Mouse (Mus musculus) brain, adult 2 months (tissue): ENCODE measurements around the gene Smad9.

Source experiments
- DNase-seq: peaks from one replicate; pipeline ENCODE4 v3.0.0; 2011; ENCODE audit warnings: low read depth, low spot score

The Smad9 gene

GRCm38 (mm10) chr3:54755145-54756041 is at the start of gene Smad9:
Gene Smad9, plus strand, starts transcription at chr3:54755582.
- DNase-seq = peak; percentile 85

GRCm38 (mm10) chr3:54708972-54709371 is 46.4 kb upstream of the Smad9 start:
- DNase-seq = no peak

GRCm38 (mm10) chr3:54714253-54714652 is 41.1 kb upstream of the Smad9 start, which contains the start of gene Gm21958:
Gene Gm21958, minus strand, starts transcription at chr3:54714353.
- DNase-seq = no peak

- DNase-seq = peak; percentile 85
These were observed 39.9 kb upstream of the Smad9 start for GRCm38 (mm10) chr3:54715461-54715860.

- no peak for DNase-seq
These were observed 38.0 kb upstream of the Smad9 start for GRCm38 (mm10) chr3:54717348-54717747.

DNA sequence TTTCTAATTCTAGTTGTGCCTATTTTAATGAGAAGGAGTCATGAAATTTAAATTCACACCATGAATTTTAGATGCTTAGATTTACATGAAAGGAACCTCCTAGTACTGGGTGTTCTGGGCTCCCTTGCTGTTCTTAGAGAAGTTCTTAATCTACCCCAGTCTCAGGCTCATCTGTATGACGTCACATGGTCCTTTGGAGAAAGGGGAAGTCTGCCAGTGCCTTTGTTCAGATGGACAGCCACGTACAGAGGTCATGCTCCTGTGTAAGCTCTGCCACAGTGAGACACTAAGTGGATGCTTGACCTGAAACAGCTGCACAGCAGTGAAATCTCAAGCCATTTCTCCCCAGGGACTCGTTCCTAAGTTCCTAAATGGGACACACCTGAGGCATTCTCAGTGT is 36.4 kb upstream of the Smad9 start:
- peak; percentile 25 for DNase-seq

- peak; percentile 29 for DNase-seq
These were observed 31.5 kb upstream of the Smad9 start for GRCm38 (mm10) chr3:54723741-54724500.

- DNase-seq = no peak
These were observed 30.0 kb upstream of the Smad9 start for GRCm38 (mm10) chr3:54725344-54725743.

DNA sequence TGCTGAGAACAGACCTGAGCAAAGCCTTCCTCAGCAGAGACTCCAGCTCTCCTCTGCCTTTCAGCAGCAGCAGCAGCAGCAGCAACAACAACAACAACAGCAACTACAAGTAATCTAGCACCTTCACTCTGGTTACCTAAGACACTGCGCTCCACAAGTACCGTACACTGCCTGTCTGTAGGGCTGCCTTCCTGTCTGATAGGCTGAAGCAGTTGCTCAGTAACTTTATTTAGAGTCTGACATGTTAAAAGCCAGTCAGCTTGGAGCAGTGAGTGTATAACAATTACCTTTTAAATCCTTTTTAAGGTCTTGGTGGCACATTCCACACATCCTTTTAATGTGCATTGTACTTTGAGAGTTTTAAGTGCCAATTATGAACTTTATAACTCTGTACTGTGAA is 27.8 kb upstream of the Smad9 start:
- no peak for DNase-seq

DNA sequence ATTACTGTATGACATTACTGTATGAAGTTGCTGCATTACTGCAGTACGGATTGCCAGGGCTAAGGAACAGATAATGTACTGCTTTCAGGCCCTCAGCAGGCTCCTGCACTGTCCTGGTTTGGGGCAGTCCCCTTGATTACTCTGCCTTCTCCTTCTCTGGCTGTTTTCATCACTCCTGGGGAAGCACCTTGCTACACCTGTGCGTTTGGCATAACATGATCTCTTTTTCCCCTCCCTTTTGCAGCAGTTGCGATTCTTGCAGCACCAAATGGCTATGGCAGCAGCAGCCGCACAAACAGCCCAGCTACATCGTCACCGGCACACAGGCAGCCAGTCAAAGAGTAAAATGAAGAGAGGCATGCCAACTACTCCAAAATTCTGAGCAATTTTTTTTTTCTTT is 27.3 kb upstream of the Smad9 start:
- DNase-seq = no peak

GRCm38 (mm10) chr3:54731626-54732150 is 23.7 kb upstream of the Smad9 start:
- DNase-seq = no peak

DNA sequence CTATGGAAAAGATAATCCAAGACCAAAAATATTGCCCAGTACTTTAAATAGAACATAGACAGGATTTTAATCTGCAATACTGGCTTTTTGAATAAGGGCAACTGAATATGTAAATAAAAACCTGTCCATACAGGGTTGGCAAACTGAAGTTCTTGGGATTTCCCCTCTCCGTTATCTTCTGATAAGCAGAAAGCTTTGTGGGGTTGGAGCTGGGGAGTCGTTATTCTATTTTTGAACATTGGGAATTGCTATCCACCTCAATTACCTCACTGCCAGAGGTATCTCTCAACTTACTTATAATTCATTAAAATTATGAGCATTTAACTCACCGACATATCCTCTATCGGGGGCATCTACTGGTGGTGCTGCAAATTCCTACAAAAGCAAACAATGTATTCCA is 23.0 kb upstream of the Smad9 start:
- DNase-seq = no peak

DNA sequence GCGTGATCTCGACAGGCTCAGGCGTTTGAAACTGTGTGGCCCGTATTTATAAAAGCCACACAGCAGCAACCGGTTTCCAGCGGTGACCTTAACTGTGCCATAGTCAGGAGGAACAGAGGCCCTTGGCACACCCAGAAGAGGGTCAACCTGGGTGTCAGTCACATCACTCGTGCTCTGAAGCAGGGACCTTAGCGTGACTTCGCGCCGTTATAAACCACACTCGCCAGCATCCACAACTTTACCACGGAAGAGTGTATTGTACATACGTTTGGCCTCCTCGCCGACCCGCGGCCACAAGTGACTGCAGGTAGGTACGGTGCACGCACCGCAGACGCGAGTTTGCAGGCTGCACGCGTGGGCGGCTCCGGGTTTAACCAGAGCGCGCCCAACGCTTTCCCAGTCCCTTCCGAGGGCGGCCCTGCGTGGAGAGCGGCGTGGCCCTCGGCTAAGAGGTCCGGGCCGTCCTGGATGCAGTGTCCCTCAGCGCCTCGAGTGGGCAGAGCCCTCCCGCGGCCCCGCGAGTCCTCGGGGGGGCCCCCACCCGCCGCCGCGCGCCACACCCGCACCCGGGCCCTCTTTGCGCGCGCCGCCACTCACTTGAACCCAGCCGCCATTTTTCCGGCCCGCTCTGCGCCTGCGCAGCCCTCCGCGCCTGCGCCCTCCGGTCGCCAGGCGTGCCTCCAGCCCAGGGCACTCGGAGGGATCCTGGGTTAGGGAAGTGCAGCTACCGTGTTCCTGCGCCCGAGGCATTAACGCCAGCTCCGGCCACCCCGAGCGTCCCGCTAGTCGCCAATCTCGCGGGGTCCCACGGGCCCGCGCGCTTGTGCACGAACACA is 20.8 kb upstream of the Smad9 start:
- DNase-seq = peak; percentile 92

GRCm38 (mm10) chr3:54735247-54736046 is 19.9 kb upstream of the Smad9 start, which contains the start of the genes Exosc8 and Alg5:
Gene Exosc8, minus strand, starts transcription at chr3:54735393.
Gene Alg5, plus strand, starts transcription at chr3:54735539.
- DNase-seq = peak; percentile 89

DNA sequence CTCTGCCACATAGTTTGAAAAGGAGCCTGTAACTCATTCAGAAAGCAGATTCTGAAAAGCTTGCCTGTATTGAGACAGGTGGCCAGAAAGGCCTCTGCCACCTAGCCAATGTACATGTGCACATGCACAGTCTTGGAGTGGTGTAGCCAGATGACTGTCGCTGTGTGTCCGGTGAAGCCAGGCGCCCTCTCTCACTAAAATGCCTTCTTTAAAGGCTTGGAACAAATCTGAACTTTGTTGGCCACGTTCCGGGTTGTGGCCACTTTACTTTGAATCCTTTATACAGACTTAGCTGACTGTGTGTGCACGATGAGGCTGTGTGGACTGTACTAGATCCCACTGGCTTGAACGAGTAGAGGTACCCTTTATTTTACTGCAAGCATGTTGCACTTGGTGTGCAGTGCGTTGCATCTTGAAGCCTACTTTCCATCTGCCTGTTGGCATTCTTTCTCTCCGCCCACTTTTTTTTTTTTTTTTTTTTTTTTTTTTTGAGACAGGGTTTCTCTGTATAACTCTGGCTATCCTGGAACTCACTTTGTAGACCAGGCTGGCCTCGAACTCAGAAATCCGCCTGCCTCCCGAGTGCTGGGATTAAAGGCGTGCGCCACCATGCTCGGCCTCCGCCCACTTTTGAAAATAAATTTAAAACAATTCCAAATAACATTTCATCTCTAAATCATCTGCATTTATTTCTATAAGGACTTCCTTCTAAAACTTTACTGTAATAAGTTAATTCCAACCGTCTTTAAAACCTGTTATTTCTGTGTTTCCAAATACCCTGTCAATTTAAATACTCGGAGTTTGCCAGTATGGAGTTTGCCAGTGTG is 19.1 kb upstream of the Smad9 start:
- DNase-seq = peak; percentile 37

GRCm38 (mm10) chr3:54737317-54737716 is 18.1 kb upstream of the Smad9 start:
- DNase-seq = no peak

DNA sequence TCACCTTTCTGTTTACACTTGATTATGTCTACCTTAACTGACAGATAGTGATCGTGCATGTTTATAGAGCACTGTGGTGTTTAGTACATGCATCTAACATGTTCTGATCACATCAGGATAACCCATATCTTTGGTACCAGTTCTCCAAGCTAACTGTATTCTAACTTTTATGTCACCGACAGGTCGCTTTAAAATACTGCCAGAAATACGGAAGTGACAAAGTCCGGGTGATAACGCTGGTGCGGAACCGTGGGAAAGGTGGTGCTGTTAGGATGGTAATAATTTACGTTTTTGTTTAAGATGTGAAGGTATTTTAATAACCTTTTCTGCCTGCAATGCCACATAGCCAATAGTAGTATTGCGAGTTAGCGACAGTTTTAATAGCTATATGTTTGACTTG is 13.4 kb upstream of the Smad9 start:
- DNase-seq = no peak

DNA sequence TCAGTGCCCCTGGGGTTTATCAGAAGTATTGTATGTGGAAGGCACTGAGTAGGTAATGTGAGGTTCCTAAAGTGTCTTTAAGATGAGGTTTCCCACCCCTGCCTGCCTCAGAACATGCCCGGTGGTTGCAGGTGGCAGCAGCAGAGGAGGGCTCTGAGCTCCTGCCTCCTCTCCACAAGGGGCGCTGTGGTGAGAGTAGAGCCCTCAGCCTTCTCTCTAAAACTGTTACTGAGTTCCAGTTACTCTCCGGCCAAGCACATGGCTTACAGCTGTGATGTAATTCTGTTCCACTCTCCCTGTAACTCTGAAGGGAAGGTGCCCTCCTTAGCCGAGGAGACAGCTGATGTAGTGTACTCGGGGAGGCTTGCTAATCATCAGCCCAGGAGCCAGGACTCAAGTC is 9.6 kb upstream of the Smad9 start:
- peak; percentile 15 for DNase-seq

GRCm38 (mm10) chr3:54753411-54753810 is 2.0 kb upstream of the Smad9 start:
- DNase-seq = no peak

- peak; percentile 84 for DNase-seq
These were observed 676 bp downstream of the Smad9 start for GRCm38 (mm10) chr3:54756058-54756457.
